Mouse (Mus musculus) MEL (cell line): ENCODE measurements around the gene Sec11a. TPM values are rescaled to one million over a fixed set of nuclear protein-coding genes. Genes with fewer than 3 reads are reported as not detected.
"Not testable (repeated sequence)": the region's sequence is repeated elsewhere in the genome, so short reads cannot be mapped to it uniquely, and the experiment has no call there.

Source experiments
- DNase-seq: peaks from one replicate; pipeline ENCODE4 v3.0.0; 2011; ENCODE audit warnings: low read depth, low spot score
- H3K27ac ChIP-seq: 2 replicates; pipeline ENCODE4 v1.5.1; 2012; ENCODE audit warnings: low read depth, mild to moderate bottlenecking, control low read depth, low read length, moderate library complexity; ENCODE audit not compliant: control insufficient read depth
- H3K27me3 ChIP-seq, 2 experiments: fragments of 150-350 bp in 1 of 2; sonication (generic) in 1 of 2; 2 replicates each; pipeline ENCODE4 v1.6.1; 2012; ENCODE audit warnings: low read length in 2 of 2, mild to moderate bottlenecking in 2 of 2, improper control_type of control experiment in 1 of 2, moderate library complexity in 1 of 2; ENCODE audit not compliant: insufficient read depth in 2 of 2, control insufficient read depth in 1 of 2
- H3K36me3 ChIP-seq, 2 experiments: 2 replicates each; pipeline ENCODE4 v1.6.1; 2012 to 2014; ENCODE audit warnings: low read length in 2 of 2, improper control_type of control experiment in 1 of 2, inconsistent platforms in 1 of 2, mild to moderate bottlenecking in 1 of 2; ENCODE audit not compliant: insufficient read depth in 2 of 2, control insufficient read depth in 1 of 2
- H3K4me1 ChIP-seq, 2 experiments: fragments of 150-350 bp in 1 of 2; sonication (generic) in 1 of 2; 2 replicates each; pipeline ENCODE4 v1.6.1; 2012; ENCODE audit warnings: low read length in 2 of 2, improper control_type of control experiment in 1 of 2, mild to moderate bottlenecking in 1 of 2; ENCODE audit not compliant: insufficient read depth in 2 of 2, control insufficient read depth in 1 of 2
- H3K4me3 ChIP-seq, 2 experiments: fragments of 150-350 bp in 1 of 2; sonication (generic) in 1 of 2; 2 replicates each; pipeline ENCODE4 v1.5.1; 2012; ENCODE audit warnings: low read depth in 2 of 2, low read length in 2 of 2, mild to moderate bottlenecking in 2 of 2, moderate library complexity in 2 of 2, control low read depth in 1 of 2, improper control_type of control experiment in 1 of 2; ENCODE audit not compliant: control insufficient read depth in 1 of 2, insufficient read depth in 1 of 2
- H3K79me2 ChIP-seq: 2 replicates; pipeline ENCODE4 v1.6.1; 2012; ENCODE audit warnings: mild to moderate bottlenecking, low read length, moderate library complexity; ENCODE audit not compliant: control insufficient read depth, poor library complexity, insufficient read depth
- H3K9ac ChIP-seq: 2 replicates; pipeline ENCODE4 v1.6.1; 2012; ENCODE audit warnings: low read depth, mild to moderate bottlenecking, control low read depth, low read length, moderate library complexity; ENCODE audit not compliant: control insufficient read depth, poor library complexity, severe bottlenecking
- H3K9me3 ChIP-seq: fragments of 150-350 bp; sonication (generic); replicated peaks from 2 replicates; pipeline ENCODE4 v1.6.1; 2012; ENCODE audit warnings: mild to moderate bottlenecking, low read length, improper control_type of control experiment, moderate library complexity; ENCODE audit not compliant: insufficient read depth
- E2F4 ChIP-seq: IDR thresholded peaks from 2 replicates; pipeline ENCODE4 v1.6.1; 2011; ENCODE audit warnings: low read depth, low read length, improper control_type of control experiment, borderline replicate concordance
- ELF1 ChIP-seq: IDR thresholded peaks from 2 replicates; pipeline ENCODE4 v1.6.1; 2014; ENCODE audit warnings: low read depth, mild to moderate bottlenecking, inconsistent platforms, low read length, improper control_type of control experiment, moderate library complexity
- EP300 ChIP-seq, 2 experiments: IDR thresholded peaks; 2 replicates each; pipeline ENCODE4 v1.6.1; 2011; ENCODE audit warnings: improper control_type of control experiment in 2 of 2, low read length in 2 of 2, low read depth in 1 of 2, mild to moderate bottlenecking in 1 of 2
- GABPA ChIP-seq: IDR thresholded peaks from 2 replicates; pipeline ENCODE4 v1.6.1; 2012; ENCODE audit warnings: low read depth, mild to moderate bottlenecking, inconsistent platforms, low read length, improper control_type of control experiment, moderate library complexity
- GATA1 ChIP-seq: IDR thresholded peaks from 2 replicates; pipeline ENCODE4 v1.6.1; 2011; ENCODE audit warnings: low read depth, low read length, improper control_type of control experiment
- HCFC1 ChIP-seq: IDR thresholded peaks from 2 replicates; pipeline ENCODE4 v1.6.1; 2012; ENCODE audit warnings: low read depth, mild to moderate bottlenecking, inconsistent platforms, low read length, improper control_type of control experiment, moderate library complexity
- MAFK ChIP-seq: IDR thresholded peaks from 2 replicates; pipeline ENCODE4 v1.6.1; 2011; ENCODE audit warnings: low read depth, mild to moderate bottlenecking, low read length, improper control_type of control experiment, borderline replicate concordance
- MAZ ChIP-seq: IDR thresholded peaks from 2 replicates; pipeline ENCODE4 v1.6.1; 2012; ENCODE audit warnings: low read depth, mild to moderate bottlenecking, inconsistent platforms, low read length, improper control_type of control experiment
- MXI1 ChIP-seq: IDR thresholded peaks from 2 replicates; pipeline ENCODE4 v1.6.1; 2011; ENCODE audit warnings: mild to moderate bottlenecking, low read depth, low read length, improper control_type of control experiment
- MYB ChIP-seq: IDR thresholded peaks from 2 replicates; pipeline ENCODE4 v1.6.1; 2011; ENCODE audit warnings: mild to moderate bottlenecking, low read depth, low read length, improper control_type of control experiment
- MYC ChIP-seq: IDR thresholded peaks from 2 replicates; pipeline ENCODE4 v1.6.1; 2011; ENCODE audit warnings: low read depth, mild to moderate bottlenecking, low read length, improper control_type of control experiment, moderate library complexity
- NRF1 ChIP-seq: IDR thresholded peaks from 2 replicates; pipeline ENCODE4 v1.6.1; 2014; ENCODE audit warnings: low read depth, mild to moderate bottlenecking, inconsistent platforms, low read length, improper control_type of control experiment, moderate library complexity; ENCODE audit not compliant: poor library complexity, insufficient read depth, severe bottlenecking
- SIN3A ChIP-seq: IDR thresholded peaks from 2 replicates; pipeline ENCODE4 v1.6.1; 2012; ENCODE audit warnings: low read length, improper control_type of control experiment, inconsistent platforms
- SMC3 ChIP-seq: IDR thresholded peaks from 2 replicates; pipeline ENCODE4 v1.6.1; 2011; ENCODE audit warnings: low read depth, low read length, improper control_type of control experiment
- TCF12 ChIP-seq: IDR thresholded peaks from 2 replicates; pipeline ENCODE4 v1.6.1; 2014; ENCODE audit warnings: low read depth, mild to moderate bottlenecking, inconsistent platforms, low read length, improper control_type of control experiment, moderate library complexity
- polyA plus RNA-seq, 2 experiments: library from polyadenylated mRNA; stranded (reverse) in 1 of 2; unstranded in 1 of 2; fragments of >175 nt in 1 of 2; fragments of >200 nt in 1 of 2; gene quantifications; 2 replicates each; pipeline versions ENCODE4 v1.2.1 to v1.2.4; 2012; ENCODE audit warnings: low replicate concordance in 2 of 2, low read depth in 1 of 2; ENCODE audit not compliant: insufficient read length in 2 of 2, insufficient read depth in 1 of 2, missing spikeins in 1 of 2
- total RNA-seq: library from RNA; depleted of rRNA; stranded (reverse); fragments of 300-350 nt; gene quantifications from 2 replicates; pipeline ENCODE4 v1.2.3, GENCODE M21; 2012

The Sec11a gene
- total and polyA plus RNA-seq, 3 experiments: 114 to 144 TPM; not detected in 1

DNA sequence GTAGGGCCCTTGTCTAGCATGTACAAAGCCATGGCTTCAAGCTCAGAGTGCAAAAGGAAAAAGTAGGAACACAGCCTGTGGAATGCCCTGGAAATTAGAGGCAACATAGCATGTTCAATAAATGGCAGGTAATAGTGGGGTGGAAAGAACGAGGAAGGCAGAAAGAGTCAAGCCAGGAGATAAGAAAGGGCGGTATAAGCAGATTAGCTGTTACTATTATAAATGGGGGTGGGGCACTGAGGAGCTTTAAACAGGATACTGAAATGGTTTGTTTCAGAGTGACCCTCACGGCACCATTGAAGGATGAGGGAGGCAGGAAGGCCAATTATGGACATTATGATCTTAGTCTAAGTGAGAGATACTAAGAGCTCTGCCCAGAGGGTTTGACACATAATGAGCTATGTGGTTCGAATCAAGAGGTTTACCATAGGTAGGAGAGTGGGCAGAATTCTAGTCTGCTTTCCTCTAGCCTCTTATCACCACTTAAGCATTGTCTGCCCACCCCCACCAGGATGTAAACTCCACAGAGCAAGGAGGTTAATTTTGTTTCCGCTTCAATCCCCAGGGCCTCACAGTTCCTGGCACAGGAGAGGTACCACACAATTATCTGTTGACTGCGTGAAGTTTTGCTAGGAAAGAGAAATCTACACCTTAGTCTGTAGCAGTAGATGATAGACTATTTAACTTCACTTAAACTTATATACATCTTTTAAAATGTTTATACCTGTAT lies 39.0 kb upstream of the Sec11a start:
- peak; percentile 84 for DNase-seq
- TF ChIP-seq SMC3: no peak
- TF ChIP-seq ELF1: peak; percentile 18; the same call in 1 of the 2 replicates
- TF ChIP-seq GATA1: peak; percentile 54
- no peak for TF ChIP-seq E2F4
- no peak for TF ChIP-seq MAFK
- no peak for TF ChIP-seq MYC
- TF ChIP-seq MXI1: 0 out of 2 replicates have a peak, but pooled peaks have one; percentile 23
- no peak for TF ChIP-seq NRF1
- peak; percentile 32; the same call in 1 of the 2 replicates for TF ChIP-seq TCF12
- 0 out of 2 replicates have a peak, but pooled peaks have one; percentile 6 for TF ChIP-seq MYB
- TF ChIP-seq MAZ: 0 out of 2 replicates have a peak, but pooled peaks have one; percentile 7
- TF ChIP-seq EP300 (IDR thresholded peaks at IDR 0.05; ENCODE audit: low read depth in 1 of 2, low read length in 2 of 2): peak; percentile 73 to 78
- TF ChIP-seq SIN3A: no peak; the same call in 1 of the 2 replicates
- Histone ChIP-seq H3K9me3 (no peaks in the 10 kb centered on the region), H3K27ac (peak overlapping the region; percentile 85), H3K36me3 (peaks cover 0 to 36% of the 10 kb centered on the region in 2 experiments; a peak in 2 of 4 replicates), H3K4me3 (peak overlapping the region; percentile 19 to 25; a peak in 3 of 4 replicates), H3K4me1 (peaks cover 21 to 26% of the 10 kb centered on the region in 2 experiments), H3K9ac (peak overlapping the region; percentile 26), H3K79me2 (peaks cover 1% of the 10 kb centered on the region; the same call in 1 of the 2 replicates), H3K27me3 (no peaks in the 10 kb centered on the region)

GRCm38 (mm10) chr7:80980566-80980965 lies 33.0 kb upstream of the Sec11a start:
- H3K36me3 ChIP-seq: no peaks in the 10 kb centered on the region; a peak in 1 of 4 replicates
- no peaks in the 10 kb centered on the region for H3K27me3 ChIP-seq
- no peak overlapping the region for H3K9ac ChIP-seq
- H3K79me2 ChIP-seq: no peaks in the 10 kb centered on the region
- H3K4me1 ChIP-seq: no peaks in the 10 kb centered on the region
- no peak for DNase-seq
- H3K4me3 ChIP-seq: no peak overlapping the region
- TF ChIP-seq HCFC1 (no peak), GABPA (no peak), GATA1 (no peak)
- no peaks in the 10 kb centered on the region for H3K9me3 ChIP-seq
- H3K27ac ChIP-seq: no peak overlapping the region

DNA sequence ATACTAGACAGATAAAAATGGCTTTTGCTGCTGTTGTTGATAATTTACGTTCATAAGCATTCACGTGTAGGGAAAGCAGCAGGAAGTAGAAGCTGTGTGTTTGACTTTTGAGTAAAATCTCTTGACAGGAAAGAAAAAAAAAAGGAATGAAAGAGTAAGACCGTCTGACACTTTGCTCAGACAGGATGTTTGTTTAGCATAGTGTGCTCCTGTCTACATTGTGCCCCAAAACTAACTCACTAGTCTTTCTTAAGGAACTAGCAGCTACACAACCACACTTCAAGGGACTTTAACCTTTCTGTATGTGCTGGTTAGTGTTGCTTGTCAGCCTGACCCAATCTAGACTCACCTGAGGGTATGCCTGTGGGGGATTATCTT lies 26.0 kb upstream of the Sec11a start:
- H3K79me2 ChIP-seq, H3K9ac ChIP-seq, H3K4me3 ChIP-seq: not testable (repeated sequence)

GRCm38 (mm10) chr7:80972920-80973637 lies 25.5 kb upstream of the Sec11a start:
- not testable (repeated sequence) for H3K36me3 ChIP-seq, H3K79me2 ChIP-seq, H3K27me3 ChIP-seq

More for the DNA sequence above, 26.0 kb upstream of the Sec11a start:
- not testable (repeated sequence) for H3K4me1 ChIP-seq, H3K27me3 ChIP-seq, DNase-seq, H3K27ac ChIP-seq, H3K36me3 ChIP-seq, H3K9me3 ChIP-seq

More at GRCm38 (mm10) chr7:80972920-80973637, 25.5 kb upstream of the Sec11a start:
- H3K4me3 ChIP-seq, DNase-seq, H3K4me1 ChIP-seq, H3K27ac ChIP-seq, H3K9ac ChIP-seq, H3K9me3 ChIP-seq: not testable (repeated sequence)
